Mouse (Mus musculus) intestine, embryonic 16.5 days (tissue): ENCODE measurements around the gene Tfb1m. TPM values are rescaled to one million over a fixed set of nuclear protein-coding genes. Genes with fewer than 3 reads are reported as not detected.

Experiments used
- ATAC-seq: fragments of 200-750 bp; cut with Nextera tagmentation; 2 replicates; pipeline ENCODE4 v1.8.0; 2017; ENCODE audit warnings: moderate TSS enrichment, moderate library complexity
- H3K27ac ChIP-seq: fragments of 300-500 bp; sonication (generic); 2 replicates; pipeline ENCODE4 v1.5.1; 2014; ENCODE audit warnings: mild to moderate bottlenecking, low read length
- H3K27me3 ChIP-seq: fragments of 300-500 bp; sonication (generic); replicated peaks from 2 replicates; pipeline ENCODE4 v1.6.1; 2014; ENCODE audit warnings: low read length, control low read depth, mixed read lengths; ENCODE audit not compliant: control insufficient read depth, insufficient read depth
- H3K36me3 ChIP-seq: fragments of 300-500 bp; sonication (generic); 2 replicates; pipeline ENCODE4 v1.6.1; 2014; ENCODE audit warnings: low read length, control low read depth; ENCODE audit not compliant: control insufficient read depth, insufficient read depth
- H3K4me1 ChIP-seq: fragments of 300-500 bp; sonication (generic); 2 replicates; pipeline ENCODE4 v1.6.1; 2014; ENCODE audit warnings: low read length, control low read depth, mixed read lengths; ENCODE audit not compliant: control insufficient read depth, insufficient read depth
- H3K4me2 ChIP-seq: fragments of 300-500 bp; sonication (generic); 2 replicates; pipeline ENCODE4 v1.6.1; 2014; ENCODE audit warnings: low read depth, low read length, control low read depth
- H3K4me3 ChIP-seq: fragments of 300-500 bp; sonication (generic); 2 replicates; pipeline ENCODE4 v1.5.1; 2014; ENCODE audit warnings: mild to moderate bottlenecking, low read length
- H3K9ac ChIP-seq: fragments of 300-500 bp; sonication (generic); 2 replicates; pipeline ENCODE4 v1.6.1; 2014; ENCODE audit warnings: low read depth, low read length
- H3K9me3 ChIP-seq: fragments of 300-500 bp; sonication (generic); 2 replicates; pipeline ENCODE4 v1.6.1; 2016; ENCODE audit warnings: low read length, control low read depth; ENCODE audit not compliant: control insufficient read depth
- WGBS: fragments of 180-500 bp; shearing (Covaris S2); extraction: QIAGEN DNeasy Blood & Tissue Kit; methylation state at CpG from one replicate; pipeline ENCODE4 v1.1.7; 2014; 5-methylcytosine and 5-hydroxymethylcytosine counted together
- polyA plus RNA-seq: library from polyadenylated mRNA; unstranded; fragments of >200 nt; fragmentation: Nextera tagmentation; extraction: Ambion mirVana; gene quantifications from 2 replicates; pipeline ENCODE4 v1.2.1, GENCODE M21; 2015

Gene Tfb1m
- polyA plus RNA-seq, 1 experiment from 2014 or later = 15.6 TPM

DNA sequence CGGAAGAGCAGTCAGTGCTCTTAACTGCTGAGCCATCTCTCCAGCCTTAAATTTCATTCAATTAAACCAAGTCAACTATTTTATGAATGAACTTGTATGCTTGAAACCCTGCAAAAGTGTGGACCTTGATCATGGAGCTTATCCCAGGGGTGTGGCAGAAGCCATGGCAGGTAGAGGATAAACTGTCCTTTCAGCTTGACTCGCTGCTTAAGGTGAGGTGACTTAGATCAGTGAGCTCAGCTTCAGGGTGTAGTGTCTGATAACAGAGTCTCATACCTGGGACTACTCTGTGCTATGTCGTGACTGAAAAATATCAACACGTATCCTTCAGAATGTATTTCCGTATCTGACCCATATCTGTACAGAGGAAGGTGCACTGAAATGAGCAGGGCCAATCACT, 37.2 kb downstream of the Tfb1m start:
- Histone ChIP-seq H3K4me3 (no peak overlapping the region), H3K36me3 (no peaks in the 10 kb centered on the region; the same call in 1 of the 2 replicates), H3K4me1 (no peaks in the 10 kb centered on the region), H3K9me3 (no peaks in the 10 kb centered on the region), H3K9ac (no peak overlapping the region), H3K27ac (no peak overlapping the region), H3K4me2 (no peak overlapping the region), H3K27me3 (no peaks in the 10 kb centered on the region)
- WGBS = 81% methylated on average over 5 of the region's 5 CpGs
- peak; percentile 87 for ATAC-seq

- no peak overlapping the region for H3K27ac ChIP-seq
- no peaks in the 10 kb centered on the region for H3K9me3 ChIP-seq
- no peak overlapping the region for H3K9ac ChIP-seq
- H3K36me3 ChIP-seq = no peaks in the 10 kb centered on the region; the same call in 1 of the 2 replicates
- no peak overlapping the region for H3K4me2 ChIP-seq
- WGBS = 79% methylated on average over 9 of the region's 9 CpGs
- H3K4me3 ChIP-seq = no peak overlapping the region
- no peaks in the 10 kb centered on the region for H3K4me1 ChIP-seq
- no peaks in the 10 kb centered on the region for H3K27me3 ChIP-seq
- ATAC-seq = no peak
These were observed 41.2 kb downstream of the Tfb1m start for GRCm38 (mm10) chr17:3516406-3516805.

GRCm38 (mm10) chr17:3515851-3516250, 41.7 kb downstream of the Tfb1m start:
- ATAC-seq = no peak
- 94% methylated on average over 8 of the region's 8 CpGs for WGBS
- no peaks in the 10 kb centered on the region for H3K27me3 ChIP-seq

DNA sequence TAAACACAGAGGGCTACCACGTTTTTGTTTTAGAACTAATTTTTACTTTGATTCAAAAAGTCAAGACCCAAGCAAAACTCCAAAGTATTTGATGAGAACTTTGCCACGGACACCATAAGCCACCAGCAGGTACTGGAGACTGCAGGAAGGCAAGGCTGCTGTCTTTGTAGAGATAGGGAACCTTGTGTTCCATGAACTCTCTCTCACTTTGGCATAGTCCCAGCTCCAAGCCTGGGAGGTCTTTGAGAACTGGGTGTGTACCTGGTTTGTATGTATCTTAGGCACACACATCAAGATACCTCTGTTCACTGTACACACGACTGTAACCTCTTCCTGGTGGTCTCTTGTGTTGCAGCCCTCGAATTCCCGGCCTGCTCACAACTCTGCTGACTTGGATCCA, 43.3 kb downstream of the Tfb1m start:
- no peaks in the 10 kb centered on the region for H3K4me1 ChIP-seq
- no peak overlapping the region for H3K9ac ChIP-seq
- no peaks in the 10 kb centered on the region for H3K9me3 ChIP-seq
- no peaks in the 10 kb centered on the region for H3K27me3 ChIP-seq
- no peak overlapping the region for H3K4me2 ChIP-seq
- WGBS = 84% methylated on average over 5 of the region's 5 CpGs
- no peak for ATAC-seq
- H3K36me3 ChIP-seq = no peaks in the 10 kb centered on the region; the same call in 1 of the 2 replicates
- H3K27ac ChIP-seq = no peak overlapping the region
- H3K4me3 ChIP-seq = no peak overlapping the region

More at GRCm38 (mm10) chr17:3515851-3516250, 41.7 kb downstream of the Tfb1m start:
- no peak overlapping the region for H3K9ac ChIP-seq
- no peak overlapping the region for H3K4me2 ChIP-seq
- H3K27ac ChIP-seq = no peak overlapping the region
- H3K4me3 ChIP-seq = no peak overlapping the region
- H3K9me3 ChIP-seq = no peaks in the 10 kb centered on the region
- H3K36me3 ChIP-seq = no peaks in the 10 kb centered on the region; the same call in 1 of the 2 replicates
- no peaks in the 10 kb centered on the region for H3K4me1 ChIP-seq

DNA sequence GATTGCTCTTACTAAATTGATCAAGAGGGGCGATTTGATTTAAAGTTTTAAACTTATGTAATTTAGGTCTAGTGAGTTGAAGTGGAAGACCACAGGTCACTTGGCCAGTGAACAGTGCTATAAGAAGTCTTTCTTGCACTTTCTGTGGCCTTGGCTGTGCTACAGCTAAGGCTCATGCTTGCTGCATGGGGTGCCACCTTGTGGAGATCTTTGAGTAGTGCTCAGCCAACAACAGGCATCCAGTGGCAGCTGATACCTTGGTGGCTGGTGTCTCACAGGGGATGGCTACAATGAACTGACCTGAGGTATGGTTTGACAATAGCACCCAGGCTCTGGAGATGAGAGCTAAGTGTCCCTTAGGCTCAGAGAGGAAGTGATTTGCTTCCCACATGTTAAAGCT, 47.7 kb downstream of the Tfb1m start:
- ATAC-seq = peak; percentile 68
- Histone ChIP-seq H3K4me1 (no peaks in the 10 kb centered on the region), H3K27ac (no peak overlapping the region), H3K9me3 (no peaks in the 10 kb centered on the region), H3K4me3 (no peak overlapping the region), H3K36me3 (no peaks in the 10 kb centered on the region), H3K4me2 (no peak overlapping the region), H3K27me3 (no peaks in the 10 kb centered on the region), H3K9ac (no peak overlapping the region)
- WGBS = 21% methylated on average over 1 of the region's 1 CpGs

DNA sequence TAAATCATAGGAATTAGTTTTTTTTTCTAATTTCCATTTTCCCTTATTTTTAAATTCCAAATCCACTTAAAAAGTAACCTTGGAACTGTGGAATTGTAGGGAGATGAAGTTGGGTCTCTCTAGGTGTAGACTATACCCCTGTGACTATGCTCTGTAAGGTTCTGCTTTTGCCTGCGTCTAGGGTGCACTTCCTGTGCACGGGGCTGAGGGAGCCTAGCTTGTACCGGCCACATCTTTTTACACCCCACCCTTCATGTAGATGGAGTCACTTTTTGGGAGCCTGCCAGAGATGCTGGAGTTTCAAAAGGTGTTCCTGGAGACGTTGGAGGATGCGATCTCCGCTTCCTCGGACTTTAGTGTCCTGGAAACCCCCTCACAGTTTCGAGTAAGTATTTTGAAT, 51.1 kb downstream of the Tfb1m start:
- Histone ChIP-seq H3K4me3 (no peak overlapping the region), H3K36me3 (no peaks in the 10 kb centered on the region), H3K27me3 (no peaks in the 10 kb centered on the region), H3K9ac (no peak overlapping the region), H3K4me2 (no peak overlapping the region), H3K9me3 (no peaks in the 10 kb centered on the region), H3K4me1 (no peaks in the 10 kb centered on the region), H3K27ac (no peak overlapping the region)
- no peak for ATAC-seq
- 84% methylated on average over 8 of the region's 8 CpGs for WGBS

- no peak overlapping the region for H3K9ac ChIP-seq
- no peaks in the 10 kb centered on the region for H3K4me1 ChIP-seq
- no peak overlapping the region for H3K4me3 ChIP-seq
- H3K36me3 ChIP-seq = no peaks in the 10 kb centered on the region
- no peaks in the 10 kb centered on the region for H3K9me3 ChIP-seq
- H3K27me3 ChIP-seq = no peaks in the 10 kb centered on the region
- no peak for ATAC-seq
- WGBS = 85% methylated on average over 1 of the region's 1 CpGs
- no peak overlapping the region for H3K4me2 ChIP-seq
- no peak overlapping the region for H3K27ac ChIP-seq
These were observed 51.9 kb downstream of the Tfb1m start for GRCm38 (mm10) chr17:3505711-3506110.

GRCm38 (mm10) chr17:3500936-3501335, 56.6 kb downstream of the Tfb1m start:
- H3K4me1 ChIP-seq = no peaks in the 10 kb centered on the region
- no peak for ATAC-seq
- H3K4me2 ChIP-seq = no peak overlapping the region
- H3K36me3 ChIP-seq = no peaks in the 10 kb centered on the region
- H3K27me3 ChIP-seq = no peaks in the 10 kb centered on the region
- H3K4me3 ChIP-seq = no peak overlapping the region
- no peaks in the 10 kb centered on the region for H3K9me3 ChIP-seq
- no peak overlapping the region for H3K9ac ChIP-seq
- H3K27ac ChIP-seq = no peak overlapping the region
- WGBS = 84% methylated on average over 4 of the region's 4 CpGs

- ATAC-seq = no peak
- Histone ChIP-seq H3K27ac (no peak overlapping the region), H3K4me2 (no peak overlapping the region), H3K4me3 (no peak overlapping the region), H3K9me3 (no peaks in the 10 kb centered on the region), H3K36me3 (no peaks in the 10 kb centered on the region), H3K4me1 (no peaks in the 10 kb centered on the region), H3K27me3 (no peaks in the 10 kb centered on the region), H3K9ac (no peak overlapping the region)
- WGBS = 93% methylated on average over 6 of the region's 6 CpGs
These were observed 57.5 kb downstream of the Tfb1m start for GRCm38 (mm10) chr17:3500076-3500475.

DNA sequence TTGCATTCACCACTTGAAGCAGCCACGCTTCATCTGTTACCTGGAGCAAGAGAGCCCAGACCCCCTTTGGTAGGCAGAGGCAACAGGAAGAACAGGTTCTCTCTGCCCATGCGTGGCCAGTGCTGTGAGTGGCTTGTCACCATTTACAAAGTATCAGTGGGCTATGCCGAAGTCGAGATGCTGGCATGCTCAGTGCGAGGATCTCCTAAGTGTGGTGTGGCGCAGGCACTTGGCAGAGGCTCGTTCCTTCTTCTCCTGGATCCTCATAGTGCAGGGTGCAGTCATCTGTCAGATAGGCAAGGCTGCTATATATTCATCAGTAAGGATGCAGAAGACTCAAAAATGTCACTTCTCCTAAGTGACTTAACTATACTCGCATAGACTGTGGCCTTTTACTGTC, 58.1 kb downstream of the Tfb1m start:
- no peak for ATAC-seq
- WGBS = 90% methylated on average over 8 of the region's 8 CpGs
- H3K4me1 ChIP-seq = no peaks in the 10 kb centered on the region
- H3K27me3 ChIP-seq = no peaks in the 10 kb centered on the region
- H3K9me3 ChIP-seq = no peaks in the 10 kb centered on the region
- no peak overlapping the region for H3K4me3 ChIP-seq
- no peak overlapping the region for H3K27ac ChIP-seq
- no peaks in the 10 kb centered on the region for H3K36me3 ChIP-seq
- no peak overlapping the region for H3K4me2 ChIP-seq
- H3K9ac ChIP-seq = no peak overlapping the region
